Mouse (Mus musculus) testis, adult 2 months (tissue): Measurements from ENCODE around the gene Mapk1. TPM values are rescaled to one million over a fixed set of nuclear protein-coding genes. Genes with fewer than 3 reads are reported as not detected.

Experiments used
- H3K27ac ChIP-seq: fragments of 200-500 bp; 2 replicates; pipeline ENCODE4 v1.5.1; 2012; ENCODE audit warnings: low read depth, low read length; ENCODE audit not compliant: control insufficient read depth, insufficient read depth
- H3K27me3 ChIP-seq: fragments of 200-500 bp; 2 replicates; pipeline ENCODE4 v1.6.1; 2012; ENCODE audit warnings: mild to moderate bottlenecking, low read length, moderate library complexity; ENCODE audit not compliant: control insufficient read depth, insufficient read depth
- H3K36me3 ChIP-seq: fragments of 200-500 bp; 2 replicates; pipeline ENCODE4 v1.6.1; 2012; ENCODE audit warnings: mild to moderate bottlenecking, low read length; ENCODE audit not compliant: control insufficient read depth, insufficient read depth
- H3K4me1 ChIP-seq: fragments of 200-500 bp; 2 replicates; pipeline ENCODE4 v1.6.1; 2012; ENCODE audit warnings: low read length; ENCODE audit not compliant: control insufficient read depth, insufficient read depth
- H3K4me3 ChIP-seq: fragments of 200-500 bp; 2 replicates; pipeline ENCODE4 v1.5.1; 2012; ENCODE audit warnings: low read depth, mild to moderate bottlenecking, low read length, moderate library complexity, mixed read lengths; ENCODE audit not compliant: control insufficient read depth
- CTCF ChIP-seq: fragments of 200-500 bp; IDR thresholded peaks from 2 replicates; pipeline ENCODE4 v1.5.1; 2012; ENCODE audit warnings: low read depth, mild to moderate bottlenecking, inconsistent platforms, low read length, moderate library complexity; ENCODE audit not compliant: control insufficient read depth, insufficient read depth, insufficient replicate concordance
- POLR2A ChIP-seq: fragments of 200-500 bp; IDR thresholded peaks from 2 replicates; pipeline ENCODE4 v1.6.1; 2012; ENCODE audit warnings: low read depth, mild to moderate bottlenecking, inconsistent platforms, low read length, moderate library complexity; ENCODE audit not compliant: control insufficient read depth
- polyA plus RNA-seq: library from polyadenylated mRNA; depleted of rRNA; stranded (reverse); fragments of >200 nt; gene quantifications from 2 replicates; pipeline ENCODE4 v1.2.3, GENCODE M21; 2012

Gene Mapk1
- polyA plus RNA-seq, 1 experiment, result 42.0 TPM

- H3K4me1 ChIP-seq, result no peaks in the 10 kb centered on the region
- no peak overlapping the region for H3K4me3 ChIP-seq
- no peaks in the 10 kb centered on the region for H3K36me3 ChIP-seq
- H3K27me3 ChIP-seq, result no peaks in the 10 kb centered on the region
- TF ChIP-seq POLR2A, result no peak
- no peak for TF ChIP-seq CTCF
- H3K27ac ChIP-seq, result no peak overlapping the region
Observed at GRCm38 (mm10) chr16:16978765-16979164, 4.4 kb upstream of the Mapk1 start.

- no peak for TF ChIP-seq POLR2A
- TF ChIP-seq CTCF, result no peak
- Histone ChIP-seq H3K27me3 (no peaks in the 10 kb centered on the region), H3K4me1 (no peaks in the 10 kb centered on the region), H3K36me3 (no peaks in the 10 kb centered on the region), H3K4me3 (peak overlapping the region; percentile 97), H3K27ac (peak overlapping the region; percentile 62; the same call in 1 of the 2 replicates)
Observed at GRCm38 (mm10) chr16:16982636-16983035, 546 bp upstream of the Mapk1 start.

GRCm38 (mm10) chr16:16983534-16984422, 596 bp downstream of the Mapk1 start:
- Histone ChIP-seq H3K4me3 (peak overlapping the region; percentile 97), H3K27ac (peak overlapping the region; percentile 93), H3K27me3 (no peaks in the 10 kb centered on the region), H3K4me1 (no peaks in the 10 kb centered on the region), H3K36me3 (no peaks in the 10 kb centered on the region)
- TF ChIP-seq POLR2A, result no peak
- no peak for TF ChIP-seq CTCF

GRCm38 (mm10) chr16:16984423-16984941, 1.3 kb downstream of the Mapk1 start:
- Histone ChIP-seq H3K4me1 (no peaks in the 10 kb centered on the region), H3K27me3 (no peaks in the 10 kb centered on the region), H3K27ac (no peak overlapping the region), H3K4me3 (no peak overlapping the region), H3K36me3 (no peaks in the 10 kb centered on the region)
- TF ChIP-seq CTCF (no peak), POLR2A (no peak)

- Histone ChIP-seq H3K4me3 (no peak overlapping the region), H3K27me3 (no peaks in the 10 kb centered on the region), H3K27ac (no peak overlapping the region), H3K36me3 (no peaks in the 10 kb centered on the region), H3K4me1 (no peaks in the 10 kb centered on the region)
- TF ChIP-seq POLR2A (no peak), CTCF (no peak)
Observed at GRCm38 (mm10) chr16:16987248-16987647, 4.1 kb downstream of the Mapk1 start.

- no peaks in the 10 kb centered on the region for H3K36me3 ChIP-seq
- TF ChIP-seq CTCF (no peak), POLR2A (no peak)
Observed at GRCm38 (mm10) chr16:16988842-16989241, 5.7 kb downstream of the Mapk1 start.

GRCm38 (mm10) chr16:16990021-16990420, 6.8 kb downstream of the Mapk1 start:
- no peaks in the 10 kb centered on the region for H3K27me3 ChIP-seq
- TF ChIP-seq POLR2A (no peak), CTCF (no peak)
- no peak overlapping the region for H3K27ac ChIP-seq
- H3K4me3 ChIP-seq, result no peak overlapping the region
- H3K36me3 ChIP-seq, result no peaks in the 10 kb centered on the region
- no peaks in the 10 kb centered on the region for H3K4me1 ChIP-seq

More at GRCm38 (mm10) chr16:16988842-16989241, 5.7 kb downstream of the Mapk1 start:
- Histone ChIP-seq H3K4me3 (no peak overlapping the region), H3K4me1 (no peaks in the 10 kb centered on the region), H3K27ac (no peak overlapping the region), H3K27me3 (no peaks in the 10 kb centered on the region)
